Mouse (Mus musculus) lung, postnatal 0 days (tissue): ENCODE measurements around the gene Banp. TPM values are rescaled to one million over a fixed set of nuclear protein-coding genes. Genes with fewer than 3 reads are reported as not detected.

Experiments used
- ATAC-seq: fragments of 200-750 bp; cut with Nextera tagmentation; 2 replicates; pipeline ENCODE4 v1.8.0; 2017; ENCODE audit warnings: moderate library complexity
- DNase-seq: peaks from one replicate; pipeline ENCODE4 v3.0.0-alpha.2; 2016; ENCODE audit warnings: low spot score
- H3K27ac ChIP-seq: fragments of 300-500 bp; sonication (generic); 2 replicates; pipeline ENCODE4 v1.5.1; 2014; ENCODE audit warnings: antibody characterized with exemption, mild to moderate bottlenecking, low read length, mixed read lengths
- H3K27me3 ChIP-seq: fragments of 300-500 bp; sonication (generic); replicated peaks from 2 replicates; pipeline ENCODE4 v1.6.1; 2014; ENCODE audit warnings: low read length, mixed read lengths; ENCODE audit not compliant: insufficient read depth
- H3K36me3 ChIP-seq: fragments of 300-500 bp; sonication (generic); 2 replicates; pipeline ENCODE4 v1.6.1; 2014; ENCODE audit warnings: low read length, mixed read lengths; ENCODE audit not compliant: insufficient read depth
- H3K4me1 ChIP-seq: fragments of 300-500 bp; sonication (generic); 2 replicates; pipeline ENCODE4 v1.6.1; 2014; ENCODE audit warnings: antibody characterized with exemption, low read depth, low read length, mixed read lengths; ENCODE audit not compliant: insufficient read depth
- H3K4me2 ChIP-seq: fragments of 300-500 bp; sonication (generic); replicated peaks from 2 replicates; pipeline ENCODE4 v1.6.1; 2014; ENCODE audit warnings: low read depth, mild to moderate bottlenecking, low read length, moderate library complexity, mixed read lengths
- H3K4me3 ChIP-seq: fragments of 300-500 bp; sonication (generic); 2 replicates; pipeline ENCODE4 v1.5.1; 2014; ENCODE audit warnings: low read depth, low read length
- H3K9ac ChIP-seq: fragments of 300-500 bp; sonication (generic); replicated peaks from 2 replicates; pipeline ENCODE4 v1.6.1; 2014; ENCODE audit warnings: low read depth, mild to moderate bottlenecking
- H3K9me3 ChIP-seq: fragments of 300-500 bp; sonication (generic); 2 replicates; pipeline ENCODE4 v1.6.1; 2016; ENCODE audit warnings: low read length, mixed read lengths
- CTCF ChIP-seq: IDR thresholded peaks from 2 replicates; pipeline ENCODE4 v1.5.1; 2016; ENCODE audit warnings: antibody characterized with exemption, mild to moderate bottlenecking
- EP300 ChIP-seq: IDR thresholded peaks from 2 replicates; pipeline ENCODE4 v1.6.1; 2016; ENCODE audit warnings: antibody characterized with exemption, mild to moderate bottlenecking, control low read depth
- WGBS: fragments of 180-500 bp; shearing (Covaris S2); extraction: QIAGEN DNeasy Blood & Tissue Kit; methylation state at CpG from one replicate; pipeline ENCODE4 v1.1.7; 2014; 5-methylcytosine and 5-hydroxymethylcytosine counted together
- polyA plus RNA-seq: library from polyadenylated mRNA; unstranded; fragments of >200 nt; fragmentation: Nextera tagmentation; extraction: Ambion mirVana; gene quantifications from 2 replicates; pipeline ENCODE4 v1.2.1, GENCODE M21; 2015

Banp gene
- polyA plus RNA-seq, 1 experiment from 2014 or later = 17.1 TPM

- Histone ChIP-seq H3K4me2 (no peak overlapping the region), H3K27ac (no peak overlapping the region), H3K9ac (no peak overlapping the region), H3K36me3 (no peaks in the 10 kb centered on the region), H3K4me1 (no peaks in the 10 kb centered on the region), H3K9me3 (no peaks in the 10 kb centered on the region), H3K4me3 (no peak overlapping the region), H3K27me3 (no peaks in the 10 kb centered on the region)
- DNase-seq = no peak
- 72% methylated on average over 12 of the region's 12 CpGs for WGBS
- ATAC-seq = no peak
- TF ChIP-seq CTCF (no peak), EP300 (no peak)
Measured at GRCm38 (mm10) chr8:121932026-121932667, 17.4 kb upstream of the Banp start.

GRCm38 (mm10) chr8:121932668-121933520 lies 16.7 kb upstream of the Banp start:
- TF ChIP-seq CTCF (peak; percentile 33), EP300 (no peak)
- H3K36me3 ChIP-seq = no peaks in the 10 kb centered on the region
- H3K27me3 ChIP-seq = no peaks in the 10 kb centered on the region
- H3K27ac ChIP-seq = no peak overlapping the region
- no peak for ATAC-seq
- no peak overlapping the region for H3K4me3 ChIP-seq
- H3K9ac ChIP-seq = no peak overlapping the region
- H3K9me3 ChIP-seq = no peaks in the 10 kb centered on the region
- no peaks in the 10 kb centered on the region for H3K4me1 ChIP-seq
- 78% methylated on average over 14 of the region's 14 CpGs for WGBS
- no peak overlapping the region for H3K4me2 ChIP-seq
- DNase-seq = no peak

- peak; percentile 81 for DNase-seq
- 31% methylated on average over 4 of the region's 4 CpGs for WGBS
- TF ChIP-seq CTCF (peak; percentile 73), EP300 (no peak)
- H3K4me2 ChIP-seq = no peak overlapping the region
- no peaks in the 10 kb centered on the region for H3K27me3 ChIP-seq
- H3K27ac ChIP-seq = no peak overlapping the region
- ATAC-seq = peak; percentile 40; the same call in 1 of the 2 replicates
- no peak overlapping the region for H3K4me3 ChIP-seq
- no peak overlapping the region for H3K9ac ChIP-seq
- H3K36me3 ChIP-seq = no peaks in the 10 kb centered on the region
- H3K4me1 ChIP-seq = no peaks in the 10 kb centered on the region
- no peaks in the 10 kb centered on the region for H3K9me3 ChIP-seq
Measured at GRCm38 (mm10) chr8:121934506-121934905, 15.0 kb upstream of the Banp start.

GRCm38 (mm10) chr8:121934923-121935322 lies 14.6 kb upstream of the Banp start:
- TF ChIP-seq EP300 = no peak
- DNase-seq (no peak), ATAC-seq (no peak)
- Histone ChIP-seq H3K9ac (no peak overlapping the region), H3K27ac (no peak overlapping the region), H3K4me3 (no peak overlapping the region), H3K4me1 (no peaks in the 10 kb centered on the region), H3K9me3 (no peaks in the 10 kb centered on the region), H3K36me3 (no peaks in the 10 kb centered on the region), H3K27me3 (no peaks in the 10 kb centered on the region), H3K4me2 (no peak overlapping the region)

- Histone ChIP-seq H3K4me3 (no peak overlapping the region), H3K27me3 (no peaks in the 10 kb centered on the region), H3K36me3 (no peaks in the 10 kb centered on the region), H3K4me1 (no peaks in the 10 kb centered on the region), H3K9ac (no peak overlapping the region), H3K27ac (no peak overlapping the region), H3K9me3 (no peaks in the 10 kb centered on the region), H3K4me2 (no peak overlapping the region)
- ATAC-seq = no peak
- DNase-seq = peak; percentile 40
- TF ChIP-seq EP300 = no peak
- TF ChIP-seq CTCF = peak; percentile 63
- 46% methylated on average over 12 of the region's 12 CpGs for WGBS
Measured at GRCm38 (mm10) chr8:121935341-121936294, 13.9 kb upstream of the Banp start.

GRCm38 (mm10) chr8:121936391-121936790 lies 13.2 kb upstream of the Banp start:
- Histone ChIP-seq H3K27me3 (no peaks in the 10 kb centered on the region), H3K4me3 (no peak overlapping the region), H3K36me3 (no peaks in the 10 kb centered on the region), H3K27ac (no peak overlapping the region), H3K9me3 (no peaks in the 10 kb centered on the region), H3K4me1 (no peaks in the 10 kb centered on the region), H3K4me2 (no peak overlapping the region), H3K9ac (no peak overlapping the region)
- TF ChIP-seq CTCF = no peak
- no peak for TF ChIP-seq EP300
- no peak for ATAC-seq
- no peak for DNase-seq
- WGBS = 45% methylated on average over 14 of the region's 14 CpGs
